Mouse (Mus musculus): ENCODE results near the gene Morn4.

The Morn4 gene

DNA sequence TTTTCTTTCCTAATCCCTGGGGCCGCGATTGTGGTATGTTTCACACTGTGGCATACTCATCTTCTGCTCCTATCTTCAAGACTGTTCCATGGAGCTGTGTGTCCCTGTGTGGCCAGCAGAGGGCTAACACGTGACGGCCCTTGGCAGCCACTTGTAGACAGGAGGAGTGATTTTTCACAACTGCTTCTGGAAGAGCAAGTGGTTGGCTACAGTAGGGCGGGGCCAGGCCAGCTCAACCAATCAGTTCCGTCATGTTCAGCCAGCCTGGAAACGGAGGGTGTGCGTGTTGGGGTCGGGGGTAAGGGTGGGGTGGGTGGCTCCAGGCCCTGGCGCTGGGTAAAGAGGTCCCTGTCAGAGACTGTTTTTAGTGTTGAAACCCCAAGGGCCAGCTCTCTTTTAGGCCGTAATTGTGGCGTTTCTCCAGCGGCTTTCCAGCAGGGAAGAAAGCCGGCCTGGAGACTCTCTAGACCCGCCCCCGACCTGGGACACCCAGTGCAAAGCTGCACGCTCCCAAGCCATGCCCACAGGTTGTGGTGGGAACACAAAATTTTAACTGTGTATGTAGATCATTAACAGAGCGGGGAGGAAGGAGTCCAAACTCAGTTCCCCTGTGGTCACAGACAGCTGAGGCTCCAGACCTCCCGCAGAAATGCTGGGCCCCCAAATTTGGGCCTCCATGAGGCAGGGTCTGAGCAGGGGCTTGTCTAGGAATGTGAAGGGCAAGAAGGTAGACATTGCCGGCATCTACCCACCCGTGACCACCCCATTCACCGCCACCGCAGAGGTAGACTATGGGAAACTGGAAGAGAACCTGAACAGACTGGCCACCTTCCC is 40.7 kb downstream of the Morn4 start, which contains the start of gene Hoga1:
Gene Hoga1 (plus strand): TSS at position 342 of the 834 bp plus-strand sequence.
- in situ Hi-C loops (cut with MboI, MseI) = no loop called here

DNA sequence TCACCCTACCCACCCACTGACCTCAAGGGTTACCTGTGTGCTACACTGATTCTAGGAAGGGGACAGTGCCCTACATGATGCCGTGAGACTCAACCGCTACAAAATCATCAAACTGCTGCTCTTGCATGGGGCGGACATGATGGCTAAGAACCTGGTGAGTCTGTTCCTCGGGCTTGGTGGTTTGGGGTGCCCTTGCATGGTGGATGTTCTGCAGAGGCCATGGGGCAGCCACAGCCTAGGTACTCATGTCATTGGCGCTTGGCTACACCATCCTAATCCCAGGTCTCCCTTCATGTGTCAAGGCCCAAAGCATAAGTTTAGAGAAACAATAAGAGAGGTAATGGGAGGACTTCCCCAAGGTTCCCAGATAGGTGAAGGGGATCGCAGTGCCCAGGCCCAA is 42.2 kb downstream of the Morn4 start:
- in situ Hi-C loops (cut with MboI, MseI) = no loop called here

DNA sequence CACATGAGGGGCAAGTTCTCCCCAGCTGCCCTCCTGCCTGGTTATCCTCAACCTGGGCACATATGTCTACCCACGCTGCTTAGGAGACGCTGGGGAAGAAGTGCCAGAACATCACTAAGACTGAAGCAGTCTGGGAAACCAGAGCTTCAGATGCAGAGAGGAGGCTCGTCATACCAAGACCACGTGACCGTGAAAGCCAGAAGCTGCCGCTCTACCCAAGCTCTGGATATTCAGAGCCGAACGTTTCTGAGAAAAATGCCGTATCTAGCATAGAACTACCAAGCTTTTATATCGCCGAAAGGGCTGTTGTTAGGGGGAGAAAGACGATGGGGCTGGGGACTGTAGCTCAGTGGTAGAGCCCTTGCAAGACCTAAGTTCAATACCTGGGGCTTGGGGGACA is 47.8 kb downstream of the Morn4 start:
- in situ Hi-C loops (cut with MboI, MseI) = no loop called here

DNA sequence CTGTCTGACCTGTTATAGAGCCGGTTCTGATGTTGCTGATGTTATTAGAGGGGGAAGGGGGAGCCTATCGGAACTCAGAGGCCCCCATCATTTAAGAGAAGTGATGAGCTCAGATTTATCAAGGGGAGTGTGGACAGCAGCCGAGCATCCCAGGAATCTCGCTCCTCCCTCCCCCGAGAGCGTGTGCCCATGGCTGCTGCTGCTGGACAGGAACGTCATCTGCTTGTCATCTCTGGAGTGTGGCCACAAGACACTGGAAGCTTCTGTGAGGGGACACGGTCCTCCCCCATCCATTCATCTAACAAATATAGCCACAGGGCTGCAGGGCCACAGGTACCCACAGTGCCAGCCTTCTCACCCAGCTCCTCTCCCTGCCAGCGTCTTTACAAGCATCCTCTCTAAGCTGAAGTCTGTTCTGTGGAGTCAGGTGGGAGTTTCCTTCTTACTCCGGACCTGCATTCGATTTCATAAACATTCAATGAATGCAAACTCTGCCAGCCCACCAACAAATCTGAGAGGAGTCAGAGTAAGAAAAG is 48.9 kb downstream of the Morn4 start:
- in situ Hi-C loops (cut with MboI, MseI) = no loop called here

DNA sequence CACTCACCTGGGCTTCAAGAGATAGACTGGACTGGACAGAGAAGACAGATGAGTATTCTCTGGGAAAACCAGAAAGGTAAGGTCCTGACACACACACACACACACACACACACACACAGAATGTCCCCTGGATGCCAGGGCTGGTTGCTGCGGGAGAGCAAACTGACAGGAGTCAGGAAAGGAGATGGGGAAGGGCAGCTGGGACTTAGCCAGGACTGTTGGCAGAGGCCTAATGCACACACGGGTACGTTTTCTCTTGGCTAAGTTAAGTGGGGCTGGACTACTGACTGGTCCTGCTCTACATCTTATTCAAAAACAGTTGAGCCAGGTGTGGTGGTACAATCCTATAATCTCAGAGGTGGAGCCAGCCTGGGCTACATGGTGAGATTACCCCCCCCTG is 49.8 kb downstream of the Morn4 start:
- in situ Hi-C loops (cut with MboI, MseI) = no loop called here

DNA sequence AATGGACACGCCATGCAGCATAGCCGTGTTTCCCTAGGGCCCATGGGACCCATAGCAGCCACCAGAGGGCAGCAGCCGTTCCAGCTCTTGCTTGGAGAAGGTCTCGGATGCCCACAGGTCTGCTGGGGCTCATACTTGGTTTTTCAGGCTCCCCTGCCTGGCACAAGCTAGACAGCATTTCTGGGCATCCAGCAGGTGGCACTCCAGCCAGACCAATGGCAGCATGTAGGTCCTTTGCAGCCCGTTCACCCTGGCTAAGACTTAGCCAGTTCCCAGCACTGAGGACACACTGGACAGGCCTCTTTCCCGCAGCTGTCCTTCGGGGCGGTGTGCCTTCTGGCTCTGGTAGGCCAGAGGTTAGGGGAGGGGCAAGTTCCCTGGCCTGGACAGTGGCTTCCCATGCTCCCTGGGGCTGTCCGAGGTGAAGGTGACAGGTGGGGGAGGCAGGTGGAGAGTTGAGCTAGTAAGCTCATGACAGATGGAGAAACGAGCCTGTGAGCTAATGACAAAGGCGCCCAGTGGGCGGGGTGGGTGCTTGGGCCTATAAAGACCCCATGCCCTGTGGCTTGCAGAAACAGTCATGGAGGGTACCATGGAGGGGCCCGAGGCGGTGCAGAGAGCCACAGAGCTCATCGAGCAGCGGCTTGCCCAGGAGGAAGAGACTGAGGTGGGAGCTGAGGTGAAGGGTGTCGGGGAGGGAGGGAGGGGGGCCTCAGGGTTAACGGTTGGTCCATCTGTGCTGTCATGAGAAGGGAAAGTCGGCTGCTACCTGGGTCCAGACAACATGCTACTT is 50.5 kb downstream of the Morn4 start, which contains the start of gene Ankrd2:
Gene Ankrd2 (plus strand): TSS at position 545 of the 793 bp plus-strand sequence.
- in situ Hi-C loops (cut with MboI, MseI) = no loop called here

DNA sequence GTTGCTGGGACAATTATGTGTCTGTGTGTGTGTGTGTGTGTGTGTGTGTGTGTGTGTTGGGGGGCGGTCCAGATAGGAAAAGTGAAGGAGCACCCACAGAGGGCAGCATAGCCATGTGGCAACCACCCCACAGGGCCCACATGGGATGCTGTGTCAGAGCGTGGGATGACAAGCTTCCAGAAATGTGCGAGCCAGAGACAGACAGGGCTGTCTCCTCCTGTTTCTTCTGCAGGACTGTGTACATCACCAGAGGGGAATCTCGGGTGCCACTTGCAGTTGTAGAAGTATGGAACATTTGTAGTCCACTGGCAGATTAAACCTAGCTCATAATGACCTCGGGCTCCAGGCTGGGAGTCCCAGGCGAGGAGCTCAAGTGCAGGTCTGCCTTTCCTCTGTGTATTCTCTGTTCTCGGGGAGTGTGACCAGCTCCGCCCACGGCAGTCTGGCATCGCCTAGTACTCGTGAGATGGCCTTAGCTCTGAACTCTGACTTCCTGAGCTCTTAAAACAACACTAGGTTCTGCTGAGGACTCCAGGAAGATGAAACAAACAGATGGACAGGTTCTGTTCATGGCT is 51.2 kb downstream of the Morn4 start:
- in situ Hi-C loops (cut with MboI, MseI) = loop anchor here (5.0 kb wide), 1 partner anchor 117 kb away; no protein-coding TSS in a partner anchor

DNA sequence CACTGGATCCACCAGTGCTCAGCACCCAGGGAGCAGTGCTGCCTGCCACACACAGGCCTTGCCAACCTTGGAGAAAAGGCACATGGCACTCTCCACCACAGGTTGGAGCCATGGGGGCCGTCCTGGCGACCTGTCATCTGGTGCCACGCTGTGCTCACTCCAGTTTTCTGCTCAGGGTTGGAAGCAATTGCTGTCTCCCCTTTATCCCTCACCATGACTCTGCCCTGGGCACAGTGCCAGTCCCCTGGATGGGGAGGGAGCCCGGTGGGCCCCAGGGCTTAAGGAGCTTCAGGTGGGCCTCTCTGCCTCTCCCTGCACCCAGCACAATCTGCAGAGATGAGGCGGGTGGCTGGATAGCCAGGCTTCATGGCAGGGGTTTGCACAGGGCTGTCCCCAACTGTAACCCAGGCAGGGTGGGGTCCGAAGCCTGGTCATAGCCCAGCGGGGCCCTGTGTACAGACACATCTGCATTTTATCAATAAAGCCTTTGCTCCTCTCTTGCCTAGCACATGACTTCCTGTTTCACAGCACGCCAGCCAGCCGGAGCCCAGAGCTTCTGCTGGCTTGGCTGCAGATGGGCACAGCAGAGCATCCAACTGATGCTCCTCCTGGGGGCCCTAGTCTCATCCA is 51.9 kb downstream of the Morn4 start:
- in situ Hi-C loops (cut with MboI, MseI) = loop anchor here (5.0 kb wide), 1 partner anchor 118 kb away; no protein-coding TSS in a partner anchor

DNA sequence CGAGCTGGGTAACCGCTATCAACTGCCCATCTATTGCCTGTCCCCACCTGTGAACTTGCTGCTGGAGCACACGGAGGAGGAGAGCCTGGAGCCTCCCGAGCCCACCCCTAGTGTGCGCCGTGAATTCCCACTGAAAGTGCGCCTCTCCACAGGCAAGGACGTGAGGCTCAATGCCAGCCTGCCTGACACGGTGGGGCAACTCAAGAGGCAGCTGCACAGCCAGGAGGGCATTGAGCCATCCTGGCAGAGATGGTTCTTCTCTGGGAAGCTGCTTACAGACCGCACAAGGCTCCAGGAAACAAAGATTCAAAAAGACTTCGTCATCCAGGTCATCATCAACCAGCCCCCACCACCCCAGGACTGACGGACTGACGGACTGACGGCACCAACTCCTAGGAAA is 52.5 kb downstream of the Morn4 start:
- in situ Hi-C loops (cut with MboI, MseI) = loop anchor here (5.0 kb wide), 1 partner anchor 119 kb away; no protein-coding TSS in a partner anchor

DNA sequence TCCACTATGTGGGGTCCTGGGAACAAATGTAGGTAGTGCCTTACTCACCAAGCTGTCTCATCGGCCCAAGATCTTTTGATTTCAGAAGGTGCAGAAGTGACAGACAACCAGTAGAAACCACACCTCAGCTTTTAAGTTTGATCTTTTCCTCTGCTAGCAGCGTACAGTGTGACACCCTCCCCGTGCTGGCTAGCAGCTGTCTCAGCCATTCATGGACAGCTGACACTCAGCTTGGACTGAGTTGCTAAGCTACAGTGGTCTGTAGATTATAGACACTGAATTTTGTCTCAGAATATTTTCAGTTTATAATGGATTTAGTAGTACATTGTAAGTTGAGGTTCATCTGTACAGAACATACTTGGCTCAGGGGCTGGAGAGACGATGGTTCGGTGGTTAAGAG is 55.0 kb downstream of the Morn4 start:
- in situ Hi-C loops (cut with MboI, MseI) = loop anchor here (5.0 kb wide), 1 partner anchor 121 kb away; no protein-coding TSS in a partner anchor

DNA sequence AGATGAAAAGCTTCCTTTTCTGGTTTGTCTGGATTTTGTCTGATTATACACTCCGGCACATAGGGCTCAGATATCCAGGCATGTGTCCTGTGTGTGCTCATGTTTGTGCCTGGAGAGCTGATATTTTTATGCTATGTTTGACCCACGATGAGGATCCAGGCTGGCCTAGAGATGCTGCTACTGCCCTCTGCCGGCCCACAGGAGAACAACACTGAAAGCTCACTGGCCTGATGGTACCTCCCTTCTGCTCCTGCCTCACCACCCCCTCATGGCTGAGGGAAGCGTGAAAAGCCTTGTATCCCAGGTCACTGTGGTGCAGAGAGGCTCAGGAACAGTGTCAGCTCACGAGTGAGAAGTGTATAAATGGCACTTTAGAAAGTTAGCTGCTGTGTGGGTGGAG is 60.0 kb downstream of the Morn4 start:
- in situ Hi-C loops (cut with MboI, MseI) = loop anchor here (5.0 kb wide), 1 partner anchor 89 kb away; no protein-coding TSS in a partner anchor
